Mouse (Mus musculus): ENCODE data around the gene Rnf31. TPM values are rescaled to one million over a fixed set of nuclear protein-coding genes. Genes with fewer than 3 reads are reported as not detected.

Gene Rnf31
- total RNA-seq, 1 experiment from 2014 or later: 25.1 TPM

DNA sequence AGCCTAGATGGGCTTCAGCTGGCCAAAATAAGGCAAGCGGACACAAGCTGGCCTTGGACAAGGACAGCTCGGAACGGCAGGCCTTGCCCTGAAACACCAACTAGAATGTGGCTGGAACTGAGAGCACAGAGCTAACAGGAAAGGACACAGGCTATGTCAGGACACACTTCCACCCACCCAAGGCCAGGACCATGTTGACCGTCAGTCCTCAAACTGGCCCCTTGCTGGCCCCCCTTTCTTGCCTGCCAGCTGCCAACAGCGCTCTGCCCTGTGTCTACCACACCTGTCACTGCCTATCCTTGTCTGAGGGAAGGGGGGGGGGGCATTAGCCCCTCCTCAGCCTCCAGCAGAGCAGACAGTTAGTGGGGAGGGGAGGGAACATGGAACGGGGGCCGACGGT, 16.2 kb upstream of the Rnf31 start, which contains the start of gene Fitm1:
Gene Fitm1, plus strand, starts transcription at position 316 of the 400 bp plus-strand sequence.
- ATAC-seq (replicated peaks; ENCODE audit: insufficient number of reproducible peaks, low FRiP score, low TSS enrichment, poor library complexity, severe bottlenecking): no peak

DNA sequence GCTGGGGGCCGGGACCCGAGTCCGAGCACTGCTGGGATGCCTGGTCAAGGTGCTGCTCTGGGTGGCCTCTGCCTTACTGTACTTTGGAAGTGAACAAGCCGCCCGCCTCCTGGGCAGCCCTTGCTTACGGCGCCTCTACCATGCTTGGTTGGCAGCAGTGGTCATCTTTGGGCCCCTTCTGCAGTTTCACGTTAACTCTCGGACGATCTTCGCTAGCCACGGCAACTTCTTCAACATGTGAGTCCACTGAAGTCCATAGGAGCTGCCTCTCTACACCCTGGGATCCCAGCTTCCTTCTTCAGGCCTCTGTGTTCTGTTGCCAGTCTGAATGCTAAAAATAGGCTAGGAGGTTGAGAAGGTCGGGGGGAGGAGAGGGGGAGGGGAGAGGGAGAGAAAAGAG, 15.8 kb upstream of the Rnf31 start:
- no peak for ATAC-seq (replicated peaks; ENCODE audit: insufficient number of reproducible peaks, low FRiP score, low TSS enrichment, poor library complexity, severe bottlenecking)

DNA sequence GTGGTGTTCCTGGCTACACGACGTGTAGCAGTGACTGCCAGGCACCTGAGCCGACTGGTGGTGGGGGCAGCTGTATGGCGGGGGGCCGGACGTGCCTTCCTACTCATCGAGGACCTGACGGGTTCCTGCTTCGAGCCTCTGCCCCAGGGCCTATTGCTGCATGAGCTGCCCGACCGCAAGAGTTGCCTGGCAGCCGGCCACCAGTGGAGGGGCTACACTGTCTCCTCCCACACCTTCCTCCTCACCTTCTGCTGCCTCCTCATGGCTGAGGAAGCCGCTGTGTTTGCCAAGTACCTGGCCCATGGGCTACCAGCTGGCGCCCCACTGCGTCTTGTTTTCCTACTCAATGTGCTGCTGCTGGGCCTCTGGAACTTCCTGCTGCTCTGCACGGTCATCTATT, 15.1 kb upstream of the Rnf31 start:
- no peak for ATAC-seq (replicated peaks; ENCODE audit: insufficient number of reproducible peaks, low FRiP score, low TSS enrichment, poor library complexity, severe bottlenecking)

DNA sequence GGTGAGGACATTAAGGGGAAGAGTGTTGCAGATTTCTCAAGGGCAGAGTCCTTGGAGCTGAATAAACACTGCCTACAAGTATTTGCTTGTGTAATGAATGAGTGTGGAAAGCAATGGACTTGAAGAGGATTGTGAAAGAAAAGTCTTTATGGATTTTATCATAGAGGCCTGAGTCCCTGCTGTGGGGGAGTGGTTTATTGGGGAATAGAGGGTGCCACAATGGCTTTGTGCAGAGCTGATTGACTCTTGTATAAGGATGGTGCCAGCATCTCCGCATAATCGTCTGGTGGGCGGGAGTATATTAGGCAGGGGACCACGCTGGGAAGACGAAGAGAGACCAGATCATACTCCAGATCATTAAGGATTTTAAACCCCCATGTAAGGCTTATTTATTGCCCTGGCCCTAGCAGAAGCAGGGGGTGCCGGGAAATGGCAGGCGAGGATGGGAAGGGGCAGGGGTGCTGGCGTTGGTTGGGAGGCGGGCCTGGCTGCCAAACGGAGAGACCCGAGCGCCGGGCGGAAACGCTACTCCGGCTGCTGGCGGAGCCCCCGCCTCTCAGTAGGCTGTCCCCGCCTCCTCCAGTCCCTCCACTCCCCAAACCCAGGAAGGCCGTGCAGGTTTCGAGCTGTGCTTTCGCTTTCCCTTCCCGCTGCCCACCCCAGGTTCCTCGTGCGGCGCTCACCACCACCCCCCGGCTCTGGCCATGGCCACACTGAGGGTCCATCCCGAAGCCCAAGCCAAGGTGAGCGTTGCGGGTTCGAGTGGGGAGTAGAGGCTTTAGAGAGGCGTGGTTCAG, 13.4 kb upstream of the Rnf31 start, which contains the start of gene Psme1:
Gene Psme1, plus strand, starts transcription at position 253 of the 797 bp plus-strand sequence.
- ATAC-seq (replicated peaks; ENCODE audit: insufficient number of reproducible peaks, low FRiP score, low TSS enrichment, poor library complexity, severe bottlenecking): peak; percentile 76

DNA sequence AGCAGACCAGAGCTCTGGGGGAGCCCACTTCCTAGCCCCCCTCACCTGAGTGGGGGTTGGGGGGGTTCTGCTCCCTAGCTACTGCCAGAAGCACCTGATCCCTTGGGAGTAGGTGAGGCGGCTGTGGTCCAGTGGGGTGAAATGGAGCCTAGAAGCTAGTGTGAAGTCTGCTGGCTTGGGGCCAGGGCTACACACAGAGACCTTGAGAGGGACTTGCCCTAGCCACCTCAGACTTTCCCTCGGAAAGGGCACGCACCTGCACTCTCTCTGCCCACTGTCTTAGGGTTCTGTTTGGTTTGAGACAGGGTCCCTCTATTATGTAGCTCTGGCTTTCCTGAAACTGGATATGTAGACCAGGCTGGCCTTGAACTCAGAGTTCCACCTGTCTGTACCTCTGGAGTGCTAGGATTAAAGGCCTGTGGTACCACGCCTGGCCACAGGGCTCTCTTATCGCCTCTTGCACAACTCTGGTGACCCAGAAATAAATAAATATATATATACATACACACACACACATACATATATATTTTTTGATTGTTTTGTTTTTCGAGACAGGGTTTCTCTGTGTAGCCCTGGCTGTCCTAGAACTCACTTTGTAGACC, 12.7 kb upstream of the Rnf31 start:
- ATAC-seq (replicated peaks; ENCODE audit: insufficient number of reproducible peaks, low FRiP score, low TSS enrichment, poor library complexity, severe bottlenecking): no peak

DNA sequence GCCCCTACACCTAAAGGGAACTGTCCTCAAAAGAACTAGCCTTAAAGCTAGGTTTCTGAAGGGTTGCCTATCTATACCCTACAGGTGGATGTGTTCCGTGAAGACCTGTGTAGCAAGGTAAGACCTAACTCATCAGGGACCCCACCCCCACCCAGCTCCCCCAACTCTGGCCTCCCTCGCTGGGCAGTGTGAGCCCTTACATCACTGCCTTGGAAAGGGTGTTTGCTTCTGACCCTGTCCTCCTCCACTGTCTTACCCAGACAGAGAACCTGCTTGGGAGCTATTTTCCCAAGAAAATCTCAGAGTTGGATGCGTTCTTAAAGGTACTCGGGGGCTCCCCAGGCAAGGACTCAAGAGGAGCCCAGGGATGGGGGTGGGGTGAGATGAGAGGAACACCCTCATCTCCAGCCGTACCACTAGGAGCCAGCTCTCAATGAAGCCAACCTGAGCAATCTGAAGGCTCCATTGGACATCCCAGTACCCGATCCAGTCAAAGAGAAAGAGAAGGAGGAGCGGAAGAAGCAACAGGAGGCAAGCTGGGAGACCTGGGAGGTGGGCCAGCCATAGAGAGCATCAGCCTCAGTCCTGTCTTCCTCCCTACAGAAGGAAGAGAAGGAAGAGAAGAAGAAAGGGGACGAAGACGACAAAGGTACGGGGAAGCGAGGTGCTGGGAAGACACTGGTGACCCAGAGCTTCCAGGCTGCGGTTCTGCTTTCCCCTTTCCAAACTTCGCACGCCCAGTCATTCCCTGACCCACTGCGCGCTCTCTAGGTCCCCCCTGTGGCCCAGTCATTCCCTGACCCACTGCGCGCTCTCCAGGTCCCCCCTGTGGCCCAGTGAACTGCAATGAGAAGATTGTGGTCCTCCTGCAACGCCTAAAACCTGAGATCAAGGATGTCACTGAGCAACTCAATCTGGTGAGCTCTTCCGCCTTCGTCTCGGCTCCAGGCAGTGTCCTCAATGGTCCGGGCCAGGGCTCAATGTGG, 11.7 kb upstream of the Rnf31 start:
- no peak for ATAC-seq (replicated peaks; ENCODE audit: insufficient number of reproducible peaks, low FRiP score, low TSS enrichment, poor library complexity, severe bottlenecking)

DNA sequence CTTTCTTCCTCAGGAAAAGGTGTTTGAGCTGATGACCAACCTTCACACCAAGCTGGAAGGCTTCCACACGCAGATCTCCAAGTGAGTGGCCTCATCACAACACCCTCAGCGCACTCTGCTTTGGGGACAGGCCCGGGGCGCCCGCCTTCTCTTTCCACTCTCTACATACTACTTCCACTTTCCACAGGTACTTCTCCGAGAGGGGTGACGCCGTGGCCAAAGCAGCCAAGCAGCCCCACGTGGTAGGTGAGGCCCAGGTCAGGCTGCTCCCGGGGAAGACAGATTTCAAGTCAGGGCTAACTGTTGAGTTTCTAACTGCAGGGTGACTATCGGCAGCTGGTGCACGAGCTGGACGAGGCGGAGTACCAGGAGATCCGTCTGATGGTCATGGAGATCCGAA, 10.8 kb upstream of the Rnf31 start:
- ATAC-seq (replicated peaks; ENCODE audit: insufficient number of reproducible peaks, low FRiP score, low TSS enrichment, poor library complexity, severe bottlenecking): no peak

DNA sequence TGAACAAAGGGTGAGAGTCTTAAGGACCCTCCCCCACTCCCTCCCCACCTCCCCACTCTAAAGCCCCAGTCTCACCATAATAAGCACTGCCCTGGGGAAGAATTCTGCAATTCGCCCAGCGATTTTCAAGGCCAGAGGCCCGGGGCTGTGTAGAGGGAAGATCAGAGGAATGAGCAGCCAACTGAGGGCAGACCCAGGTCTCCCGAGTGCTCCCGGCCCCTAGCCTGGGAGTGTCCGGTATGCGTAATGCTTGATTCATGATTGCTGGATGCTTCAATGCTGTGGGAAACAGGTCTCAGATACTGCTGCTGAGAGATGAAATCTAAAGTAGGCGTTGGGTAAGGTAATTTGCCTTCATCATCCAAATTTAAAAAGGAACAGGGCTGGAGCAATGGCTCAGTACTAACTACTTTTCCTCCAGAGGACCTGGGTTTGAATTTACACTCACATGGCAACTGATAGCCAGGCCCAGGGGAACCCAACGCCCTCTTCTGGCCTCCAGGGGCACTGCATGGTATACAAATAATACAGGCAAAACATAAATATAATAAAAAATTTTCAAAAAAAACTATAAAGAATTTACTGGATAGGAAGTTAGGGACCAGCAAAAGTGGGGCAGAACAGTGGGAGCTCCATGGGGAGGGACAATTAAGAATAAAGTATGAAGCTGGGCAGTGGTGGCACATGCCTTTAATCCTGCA, 9.4 kb upstream of the Rnf31 start:
- no peak for ATAC-seq (replicated peaks; ENCODE audit: insufficient number of reproducible peaks, low FRiP score, low TSS enrichment, poor library complexity, severe bottlenecking)

DNA sequence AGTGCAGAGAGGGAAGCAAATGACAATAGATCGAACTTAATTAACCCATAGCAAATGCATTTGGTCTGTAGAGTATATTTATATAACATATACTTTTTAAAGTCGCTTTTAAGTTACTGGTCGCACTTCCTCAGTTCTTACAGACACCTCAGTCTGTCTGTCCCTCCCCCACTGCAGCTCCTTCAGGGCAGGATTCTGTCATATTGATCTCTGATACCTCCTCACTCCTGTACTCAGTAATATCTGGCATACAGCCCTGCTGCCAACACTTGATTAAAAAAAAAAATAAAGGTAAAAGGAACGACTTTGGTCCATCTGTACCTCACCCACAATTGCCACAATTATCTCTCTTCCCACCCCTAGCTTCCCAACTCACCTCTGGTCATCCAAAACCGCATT, 7.2 kb upstream of the Rnf31 start:
- ATAC-seq (replicated peaks; ENCODE audit: insufficient number of reproducible peaks, low FRiP score, low TSS enrichment, poor library complexity, severe bottlenecking): no peak

DNA sequence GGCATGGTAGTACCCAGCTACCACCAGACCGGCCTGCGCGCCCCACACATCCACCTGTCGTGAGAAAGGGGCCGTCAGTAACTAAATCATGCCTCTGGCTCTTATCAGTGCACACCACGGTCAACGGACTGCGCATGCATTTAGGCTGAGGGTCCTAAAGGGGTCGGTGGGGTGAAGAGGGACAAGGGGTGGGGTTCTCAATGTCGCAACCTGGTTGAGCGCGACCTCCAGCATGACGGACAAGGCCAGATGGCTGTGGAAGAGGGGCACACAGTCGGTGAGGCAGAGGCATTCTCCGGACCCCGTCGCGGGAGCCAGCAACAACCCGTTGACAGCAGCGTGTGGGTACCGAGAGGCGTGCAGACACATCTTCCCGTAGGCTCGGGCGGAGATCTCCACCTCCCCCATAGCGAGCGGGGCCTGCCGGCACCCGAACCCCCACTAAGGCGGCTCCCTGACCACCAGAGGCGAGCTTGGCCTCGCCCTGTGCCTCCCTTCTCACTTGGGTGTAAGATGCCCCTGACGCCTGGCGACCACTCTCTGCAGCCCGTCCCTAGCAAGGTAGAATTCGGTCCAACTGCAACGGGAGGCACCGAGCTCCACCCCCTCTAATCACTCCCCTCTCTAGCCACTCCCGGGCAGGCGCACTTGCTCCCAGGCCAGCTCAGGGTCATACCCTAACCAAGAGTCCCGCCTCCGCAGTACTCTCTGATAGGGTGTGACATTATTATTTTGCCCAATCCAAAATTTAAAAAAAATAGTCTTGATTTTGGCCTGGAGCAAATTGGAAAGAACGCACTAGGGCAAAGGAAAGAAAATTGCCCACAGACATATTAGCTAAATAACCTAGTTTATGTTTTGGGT, 6.6 kb upstream of the Rnf31 start, which contains the start of gene Emc9:
Gene Emc9, minus strand, starts transcription at position 601 of the 864 bp plus-strand sequence.
- peak; percentile 66 for ATAC-seq (replicated peaks; ENCODE audit: insufficient number of reproducible peaks, low FRiP score, low TSS enrichment, poor library complexity, severe bottlenecking)

DNA sequence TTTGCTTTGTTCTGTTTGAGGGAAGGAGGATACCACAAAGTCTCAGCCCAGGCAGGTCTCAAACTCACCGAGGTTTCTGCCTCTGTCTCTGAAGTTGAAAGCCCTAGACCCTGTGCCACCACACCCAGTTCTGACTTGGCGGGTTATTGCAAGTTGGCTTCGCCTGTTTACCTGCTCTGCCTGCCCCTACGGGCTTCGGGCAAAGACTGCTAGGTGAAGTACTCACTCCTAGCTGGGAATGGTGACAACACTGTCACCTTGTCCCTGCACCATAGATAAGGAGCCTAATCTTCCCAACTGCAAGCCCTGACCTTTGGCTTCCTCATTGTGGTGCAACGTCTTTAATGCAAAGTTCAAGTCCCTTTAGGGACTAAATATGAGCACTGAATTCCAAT, 5.9 kb upstream of the Rnf31 start:
- no peak for ATAC-seq (replicated peaks; ENCODE audit: insufficient number of reproducible peaks, low FRiP score, low TSS enrichment, poor library complexity, severe bottlenecking)

DNA sequence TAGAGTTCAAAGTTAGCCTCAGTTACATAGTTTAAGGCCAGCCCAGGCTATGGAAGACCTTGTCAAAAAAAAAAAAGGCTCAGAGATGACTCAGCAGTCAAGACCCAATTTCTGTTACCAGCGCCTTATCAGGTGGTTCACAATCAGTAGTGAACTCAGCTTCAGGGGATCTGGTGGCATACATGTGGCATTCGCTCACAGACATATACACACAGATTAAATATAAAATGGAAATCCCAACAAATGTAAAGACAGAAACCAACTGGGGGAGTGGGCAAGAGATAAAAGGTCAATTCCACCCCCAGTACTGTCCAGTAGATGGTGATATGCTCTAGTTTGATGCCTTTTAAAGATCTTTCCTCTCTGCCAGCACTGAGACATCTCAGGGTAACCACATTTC, 5.4 kb upstream of the Rnf31 start:
- no peak for ATAC-seq (replicated peaks; ENCODE audit: insufficient number of reproducible peaks, low FRiP score, low TSS enrichment, poor library complexity, severe bottlenecking)

DNA sequence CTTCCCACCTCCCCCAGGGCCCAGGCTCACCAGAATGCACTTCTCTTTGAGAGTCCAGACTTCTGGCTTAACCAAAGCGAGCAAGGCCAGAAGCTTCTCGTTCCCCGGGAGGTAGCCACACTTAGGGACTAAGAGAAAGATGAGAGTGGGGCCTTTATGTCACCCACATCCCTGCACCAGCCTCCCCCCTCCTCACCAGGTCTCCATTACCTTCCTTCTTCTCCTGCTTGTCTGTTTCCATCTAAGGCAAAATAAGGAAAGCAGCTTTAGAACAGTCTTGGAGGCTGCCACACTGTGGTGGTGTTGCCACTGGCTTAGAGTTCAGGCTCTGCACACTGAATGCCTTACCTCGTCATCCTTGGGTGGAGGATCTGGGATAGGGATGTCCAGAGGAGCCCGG, 2.2 kb upstream of the Rnf31 start:
- no peak for ATAC-seq (replicated peaks; ENCODE audit: insufficient number of reproducible peaks, low FRiP score, low TSS enrichment, poor library complexity, severe bottlenecking)

DNA sequence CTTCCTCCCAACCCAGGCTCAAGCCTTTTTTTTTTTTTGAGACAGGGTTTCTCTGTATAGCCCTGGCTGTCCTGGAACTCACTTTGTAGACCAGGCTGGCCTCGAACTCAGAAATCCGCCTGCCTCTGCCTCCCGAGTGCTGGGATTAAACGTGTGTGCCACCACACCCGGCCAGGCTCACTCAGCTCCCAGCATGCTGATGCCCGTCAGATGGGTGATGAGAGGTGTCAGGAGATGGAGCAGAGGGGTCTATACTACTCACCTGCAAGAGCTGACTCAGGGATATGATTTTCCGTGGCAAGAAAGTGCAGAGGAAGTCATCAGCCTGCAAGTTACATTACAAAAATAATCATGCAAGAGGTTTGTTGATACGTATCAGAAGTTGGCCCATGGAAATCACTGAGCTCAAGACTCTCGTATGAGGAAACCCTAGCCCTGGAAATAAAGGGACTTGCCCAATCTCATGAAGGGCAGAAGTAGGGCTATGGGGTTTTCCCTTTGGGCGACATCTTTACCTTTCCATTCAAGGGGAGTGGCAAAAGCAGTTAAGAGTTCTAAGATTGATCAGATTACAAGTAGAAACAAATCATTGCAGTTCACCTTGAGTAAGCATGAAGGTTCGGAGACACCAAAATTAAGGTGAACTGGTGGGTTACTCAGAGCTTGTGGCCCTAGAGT, 1.6 kb upstream of the Rnf31 start:
- ATAC-seq (replicated peaks; ENCODE audit: insufficient number of reproducible peaks, low FRiP score, low TSS enrichment, poor library complexity, severe bottlenecking): no peak

DNA sequence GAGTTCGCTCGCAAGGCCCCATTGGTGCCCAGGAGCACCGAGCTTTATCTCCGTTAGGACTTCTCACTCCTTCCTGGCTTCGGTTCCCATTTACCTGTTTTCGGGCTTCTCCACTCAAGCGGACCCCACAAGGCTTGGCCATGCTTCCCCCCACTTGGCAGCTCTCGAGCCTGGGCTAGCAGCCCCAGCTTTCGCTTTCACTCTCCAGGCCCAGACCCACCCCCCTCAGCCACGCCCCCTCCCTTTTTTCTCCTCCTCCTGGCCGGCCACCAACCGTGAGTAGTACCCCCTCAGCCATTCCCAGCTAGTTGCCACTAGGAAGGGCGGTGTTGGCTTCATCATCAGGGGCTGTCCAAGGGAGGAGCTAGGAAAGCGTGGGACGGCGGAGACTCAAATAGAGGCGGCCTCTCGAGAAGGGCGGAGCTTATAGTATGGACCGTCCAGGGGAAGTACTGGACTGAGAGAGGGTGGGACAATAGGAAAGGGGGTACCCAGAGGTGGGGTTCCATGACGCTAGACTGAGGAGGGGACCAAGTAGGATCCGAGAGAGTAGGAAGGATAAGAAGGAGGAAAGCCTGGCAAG, 669 bp upstream of the Rnf31 start, which contains the start of gene Psme2:
Gene Psme2, minus strand, starts transcription at position 366 of the 583 bp plus-strand sequence.
- peak; percentile 92 for ATAC-seq (replicated peaks; ENCODE audit: insufficient number of reproducible peaks, low FRiP score, low TSS enrichment, poor library complexity, severe bottlenecking)

DNA sequence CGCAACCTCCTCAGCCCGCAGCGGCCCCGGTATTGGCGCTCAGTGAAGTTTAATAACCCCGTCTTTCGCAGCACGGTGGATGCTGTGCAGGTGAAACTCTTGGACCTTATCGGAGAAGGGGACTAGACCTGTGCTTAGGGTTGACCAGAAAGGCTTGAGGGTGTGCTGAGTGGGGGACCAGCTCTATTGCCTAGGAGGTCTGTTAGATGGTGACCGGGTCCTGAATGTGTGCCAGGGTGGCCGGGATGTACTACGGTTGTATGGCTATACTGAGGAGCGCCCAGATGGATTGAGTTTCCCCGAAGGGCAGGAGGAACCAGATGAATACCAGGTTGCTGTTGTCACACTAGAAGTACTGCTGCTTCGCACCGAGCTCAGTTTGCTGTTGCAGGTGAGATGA, 718 bp downstream of the Rnf31 start:
- no peak for ATAC-seq (replicated peaks; ENCODE audit: insufficient number of reproducible peaks, low FRiP score, low TSS enrichment, poor library complexity, severe bottlenecking)
